Mouse (Mus musculus) right cerebral cortex, postnatal 25 days (tissue): ENCODE measurements around the gene Dip2b.
A peak's percentile ranks its signal among the peaks of the same experiment; 100 is the strongest.
"Not testable (repeated sequence)": the region's sequence is repeated elsewhere in the genome, so short reads cannot be mapped to it uniquely, and the experiment has no call there.

Experiments
- DNase-seq: peaks from one replicate; pipeline ENCODE4 v3.0.0; 2022

Gene Dip2b

GRCm38 (mm10) chr15:100227031-100227662 is 188.7 kb downstream of the Dip2b start:
- no peak for DNase-seq

DNA sequence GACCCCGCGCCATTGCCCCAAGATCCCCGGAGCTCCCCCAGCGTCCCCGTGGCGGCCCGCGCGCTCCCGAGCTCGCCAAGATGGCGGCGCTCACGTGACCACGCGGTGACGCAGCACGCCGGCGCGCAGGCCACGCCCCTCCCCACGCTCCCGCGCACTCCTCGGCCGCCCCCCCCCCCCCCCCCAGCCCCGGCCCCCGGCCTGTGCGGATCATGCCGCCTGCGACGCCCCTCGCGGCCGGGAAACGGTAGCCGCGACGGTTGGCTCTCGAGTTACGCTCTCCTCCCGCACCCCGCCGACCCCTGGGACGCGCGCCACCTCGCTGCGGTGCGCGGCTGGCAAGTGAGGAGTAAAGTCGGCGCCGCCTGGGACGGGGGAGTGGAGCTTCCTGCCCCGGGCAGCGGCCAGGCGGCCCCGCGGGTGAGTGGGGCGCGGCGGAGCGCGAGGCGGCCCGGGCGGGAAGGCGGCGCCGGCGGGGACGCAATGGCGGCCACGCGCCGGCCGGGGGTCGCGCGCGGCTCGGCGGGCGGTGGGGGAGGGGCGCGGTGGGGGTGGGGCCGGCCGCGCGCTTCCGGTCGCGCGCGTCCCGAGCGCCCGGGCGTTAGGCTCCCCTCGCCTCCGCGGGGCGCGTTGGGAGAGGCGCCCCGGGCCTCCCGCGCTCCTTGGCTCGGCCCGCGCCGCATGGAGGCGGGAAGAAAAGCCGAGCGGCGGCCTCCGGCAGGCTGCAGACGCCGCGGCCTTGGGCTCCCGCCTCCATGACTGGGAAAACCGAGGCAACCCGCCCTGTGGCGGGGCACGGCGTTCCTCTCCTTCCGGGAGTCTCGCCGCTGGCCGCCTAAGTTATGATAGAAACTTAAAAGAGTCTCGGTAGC is 189.4 kb downstream of the Dip2b start, which contains the start of gene Atf1:
Gene Atf1 (plus strand): TSS at position 157 of the 872 bp plus-strand sequence.
- DNase-seq, result peak; percentile 90

DNA sequence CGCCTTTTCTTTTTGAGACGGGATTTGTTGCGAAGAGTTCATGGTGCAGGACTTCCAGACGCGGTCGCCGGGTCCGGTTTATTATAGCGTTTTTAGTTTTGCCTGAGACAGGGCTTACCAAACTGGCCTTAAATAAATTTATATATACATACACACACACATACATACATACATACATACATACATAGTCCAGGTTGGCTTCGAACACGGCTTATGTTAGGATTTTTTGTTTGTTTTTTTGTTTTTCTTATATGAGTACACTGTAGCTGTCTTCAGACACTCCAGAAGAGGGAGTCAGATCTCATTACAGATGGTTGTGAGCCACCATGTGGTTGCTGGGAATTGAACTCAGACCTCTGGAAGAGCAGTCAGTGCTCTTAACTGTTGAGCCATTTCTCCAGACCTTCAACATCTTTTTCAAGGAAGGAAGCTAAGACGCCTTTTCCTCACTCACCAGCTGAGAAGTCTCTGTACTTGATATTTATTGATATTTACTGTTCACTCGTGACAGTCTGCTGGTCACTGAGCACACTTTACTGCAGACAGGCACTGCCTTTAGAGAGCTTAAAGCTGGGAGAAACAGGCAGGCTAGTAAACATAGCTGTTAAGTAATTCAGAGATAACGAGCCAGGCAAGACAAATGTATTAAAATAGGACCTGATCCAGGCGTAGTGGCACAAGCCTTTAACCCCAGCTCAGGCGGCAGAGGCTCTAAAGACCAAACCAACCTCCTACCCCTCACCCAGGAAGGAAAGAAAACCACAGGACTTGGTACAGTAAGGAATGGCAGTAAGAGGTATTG is 190.3 kb downstream of the Dip2b start:
- DNase-seq, result no peak

DNA sequence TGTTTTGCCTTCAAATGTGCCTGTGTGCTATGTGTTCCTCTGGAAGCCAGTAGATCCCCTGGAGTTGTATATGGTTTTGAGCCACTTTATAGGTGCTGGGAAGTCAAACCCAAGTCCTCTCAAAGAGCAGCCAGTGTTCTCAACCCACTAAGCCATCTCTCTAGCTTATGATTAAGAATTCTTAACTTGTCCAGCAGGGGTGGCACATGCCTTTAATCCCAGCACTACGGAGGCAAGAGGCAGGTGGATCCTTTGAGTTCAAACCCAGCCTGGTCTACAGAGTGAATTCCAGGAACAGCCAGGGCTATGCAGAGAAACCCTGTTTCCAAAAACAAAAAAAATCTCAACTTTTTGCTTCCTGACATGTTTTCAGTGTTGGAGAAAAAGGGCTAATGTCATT is 192.2 kb downstream of the Dip2b start:
- DNase-seq, result no peak

- no peak for DNase-seq
Observed at GRCm38 (mm10) chr15:100231616-100232525, 193.4 kb downstream of the Dip2b start.

DNA sequence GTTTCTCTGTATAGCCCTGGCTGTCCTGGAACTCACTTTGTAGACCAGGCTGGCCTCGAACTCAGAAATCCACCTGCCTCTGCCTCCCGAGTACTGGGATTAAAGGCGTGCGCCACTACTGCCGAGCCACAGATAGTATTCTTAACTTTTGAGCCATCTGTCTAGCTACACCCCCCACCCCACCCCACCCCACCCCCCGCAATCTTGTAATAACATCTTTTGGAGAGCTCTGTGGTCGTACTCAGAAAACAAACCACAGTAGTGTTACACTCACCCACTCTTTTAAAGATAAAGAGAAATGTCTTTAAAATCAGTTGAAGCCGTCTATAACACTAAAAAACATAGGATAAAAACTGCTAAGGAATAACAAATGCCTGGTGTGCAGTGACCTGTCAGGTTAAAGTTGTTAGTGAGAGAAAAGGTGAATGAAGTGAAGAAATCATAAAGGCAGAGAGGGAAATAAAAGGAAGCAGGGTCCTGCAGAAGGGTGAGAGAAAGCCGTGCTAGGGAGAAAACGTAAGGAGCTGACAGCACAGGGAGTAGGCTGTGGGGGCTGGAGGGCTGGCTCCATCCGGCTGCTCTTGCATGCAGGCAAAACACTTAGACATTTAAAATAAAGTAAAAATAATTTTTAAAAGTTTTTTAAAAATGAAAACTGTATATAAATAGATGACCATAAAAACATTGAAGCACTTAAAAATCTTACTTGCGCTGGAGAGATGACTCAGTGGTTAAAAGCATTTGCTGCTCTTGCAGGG is 196.9 kb downstream of the Dip2b start:
- DNase-seq, result no peak

- DNase-seq, result no peak
Observed at GRCm38 (mm10) chr15:100236952-100237351, 198.5 kb downstream of the Dip2b start.

- DNase-seq, result no peak
Observed at GRCm38 (mm10) chr15:100241780-100242179, 203.3 kb downstream of the Dip2b start.

GRCm38 (mm10) chr15:100245951-100246350 is 207.5 kb downstream of the Dip2b start:
- no peak for DNase-seq

DNA sequence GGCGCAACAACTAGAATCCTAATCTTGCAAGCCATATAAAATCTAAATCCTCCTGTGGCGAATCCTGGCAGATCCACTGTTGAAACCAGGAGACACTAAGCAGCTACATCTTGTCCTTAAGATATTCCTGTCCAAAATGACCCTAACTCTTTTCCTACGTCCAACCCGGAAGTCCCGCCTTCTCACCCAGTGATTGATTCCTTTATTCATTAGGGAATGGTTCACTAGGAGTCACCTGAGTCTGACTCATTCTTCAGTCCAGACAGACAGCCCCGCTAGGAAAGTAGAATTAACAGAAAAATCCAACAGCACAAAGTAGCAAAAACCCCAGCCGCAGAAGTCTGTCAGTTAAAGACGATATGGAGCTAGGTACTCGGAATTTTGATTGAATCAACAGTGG is 208.8 kb downstream of the Dip2b start:
- no peak for DNase-seq

- no peak for DNase-seq
Observed at GRCm38 (mm10) chr15:100248665-100249433, 210.4 kb downstream of the Dip2b start.

GRCm38 (mm10) chr15:100251153-100251780 is 212.8 kb downstream of the Dip2b start:
- no peak for DNase-seq

- no peak for DNase-seq
Observed at GRCm38 (mm10) chr15:100256386-100256785, 217.9 kb downstream of the Dip2b start.

- no peak for DNase-seq
Observed at GRCm38 (mm10) chr15:100257305-100257704, 218.8 kb downstream of the Dip2b start.

GRCm38 (mm10) chr15:100258646-100259425 is 220.4 kb downstream of the Dip2b start:
- DNase-seq, result no peak

DNA sequence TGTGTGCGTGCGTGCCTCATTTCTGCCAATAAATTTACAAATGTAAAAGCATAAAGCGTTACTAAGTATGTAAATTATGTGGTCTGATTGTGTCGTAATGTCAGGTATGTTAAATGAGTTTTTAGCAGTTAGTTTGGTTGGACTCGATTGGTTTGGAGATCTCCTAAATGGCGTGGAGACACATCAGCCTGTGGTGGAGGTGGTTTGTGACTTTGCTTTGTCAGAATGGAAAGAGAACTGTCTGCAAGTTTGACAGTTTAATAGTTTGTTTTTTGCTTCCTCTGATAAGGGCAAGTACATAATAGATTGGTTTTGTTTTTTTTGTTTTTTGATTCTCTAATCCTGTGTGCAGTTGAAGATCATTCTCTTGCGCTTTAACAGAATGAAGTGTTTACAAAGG is 221.9 kb downstream of the Dip2b start:
- not testable (repeated sequence) for DNase-seq

- DNase-seq, result no peak
Observed at GRCm38 (mm10) chr15:100263246-100263905, 224.9 kb downstream of the Dip2b start.

DNA sequence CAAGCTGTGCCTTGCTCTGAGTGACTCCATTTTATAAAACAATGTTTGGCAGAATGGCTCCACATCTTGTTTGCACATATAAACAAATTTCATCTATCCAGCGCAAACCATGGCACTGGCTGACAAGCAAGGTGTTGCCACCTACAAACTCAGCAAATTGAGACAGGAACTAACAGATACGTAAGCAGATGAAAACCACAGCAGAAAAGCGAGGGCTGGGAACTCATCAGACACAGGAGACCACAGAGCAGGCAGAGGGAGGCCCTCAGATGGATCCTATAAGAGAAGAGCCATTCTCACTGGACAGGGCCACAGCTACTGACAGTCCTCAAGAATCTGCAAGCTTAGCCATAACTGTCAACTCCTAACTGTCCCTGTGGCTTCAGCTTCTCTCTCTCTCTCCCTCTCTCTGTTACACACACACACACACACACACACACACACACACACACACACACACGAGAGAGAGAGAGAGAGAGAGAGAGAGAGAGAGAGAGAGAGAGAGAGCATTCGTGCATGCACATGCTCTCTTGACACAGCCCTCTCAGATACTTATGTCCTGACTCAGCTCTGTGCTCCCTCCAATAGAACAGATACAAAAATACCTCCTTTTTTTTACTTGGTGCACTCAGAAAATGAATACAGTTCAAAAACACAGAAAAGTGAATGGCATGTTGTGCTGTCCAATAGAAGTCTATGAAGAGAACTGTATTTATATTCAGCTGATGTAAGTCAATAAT is 227.3 kb downstream of the Dip2b start:
- no peak for DNase-seq
